Mouse (Mus musculus) megakaryocyte, embryonic 14.5 days (primary cell): ENCODE data around the gene Npas2.

ENCODE experiments used
- FLI1 ChIP-seq: IDR thresholded peaks from 2 replicates; pipeline ENCODE4 v1.6.1; 2012; ENCODE audit warnings: low read length, inconsistent platforms, mixed read lengths
- GATA1 ChIP-seq: IDR thresholded peaks from 3 replicates; pipeline ENCODE4 v1.6.1; 2012; ENCODE audit warnings: mixed read lengths, low read length, inconsistent platforms, borderline replicate concordance

DNA sequence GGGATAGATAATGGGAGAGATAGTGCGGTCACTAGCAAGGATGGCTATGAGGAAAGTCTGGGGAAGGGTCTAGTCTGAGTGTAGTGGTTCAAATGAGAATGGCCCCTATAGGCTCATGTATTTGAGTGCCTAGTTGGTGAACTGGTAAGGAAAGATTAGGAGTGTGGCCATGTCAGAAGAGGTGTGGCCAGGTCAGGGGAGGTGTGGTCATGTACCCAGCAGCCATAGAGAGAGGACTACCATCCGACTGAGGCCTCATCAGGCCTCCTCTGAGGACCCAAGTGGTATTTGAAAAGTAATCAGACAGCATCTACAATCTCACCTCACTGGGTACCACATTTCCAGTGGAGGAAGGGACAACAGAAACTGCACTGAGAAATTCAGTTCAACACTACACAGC, 194.6 kb downstream of the Npas2 start:
- no peak for TF ChIP-seq GATA1
- no peak for TF ChIP-seq FLI1
